Mouse (Mus musculus) heart, embryonic 13.5 days (tissue): ENCODE measurements around the gene Agmo. TPM values are rescaled to one million over a fixed set of nuclear protein-coding genes. Genes with fewer than 3 reads are reported as not detected.

Experiments
- ATAC-seq: fragments of 200-750 bp; cut with Nextera tagmentation; 2 replicates; pipeline ENCODE4 v1.8.0; 2017; ENCODE audit warnings: moderate TSS enrichment; ENCODE audit not compliant: insufficient number of reproducible peaks, low FRiP score, low TSS enrichment; ENCODE audit errors: extremely low read depth
- H3K27ac ChIP-seq: fragments of 300-500 bp; sonication (generic); replicated peaks from 2 replicates; pipeline ENCODE4 v1.5.1; 2015; ENCODE audit warnings: moderate library complexity, mild to moderate bottlenecking, inconsistent platforms
- H3K27me3 ChIP-seq: fragments of 300-500 bp; sonication (generic); replicated peaks from 2 replicates; pipeline ENCODE4 v1.6.1; 2015; ENCODE audit warnings: mild to moderate bottlenecking, inconsistent platforms
- H3K36me3 ChIP-seq: fragments of 300-500 bp; sonication (generic); 2 replicates; pipeline ENCODE4 v1.6.1; 2015; ENCODE audit warnings: mild to moderate bottlenecking, inconsistent platforms
- H3K4me1 ChIP-seq: fragments of 300-500 bp; sonication (generic); 2 replicates; pipeline ENCODE4 v1.6.1; 2015; ENCODE audit warnings: inconsistent platforms
- H3K4me2 ChIP-seq: fragments of 300-500 bp; sonication (generic); 2 replicates; pipeline ENCODE4 v1.6.1; 2015; ENCODE audit warnings: inconsistent platforms, mild to moderate bottlenecking, moderate library complexity
- H3K4me3 ChIP-seq: fragments of 300-500 bp; sonication (generic); 2 replicates; pipeline ENCODE4 v1.5.1; 2015; ENCODE audit warnings: moderate library complexity, mild to moderate bottlenecking, inconsistent platforms
- H3K9ac ChIP-seq: fragments of 300-500 bp; sonication (generic); 2 replicates; pipeline ENCODE4 v1.6.1; 2015; ENCODE audit warnings: inconsistent platforms, mild to moderate bottlenecking, moderate library complexity
- H3K9me3 ChIP-seq: fragments of 300-500 bp; sonication (generic); 2 replicates; pipeline ENCODE4 v1.6.1; 2016; ENCODE audit warnings: inconsistent platforms
- WGBS: fragments of 180-500 bp; shearing (Covaris S2); methylation state at CpG from one replicate; pipeline ENCODE4 v1.1.7; 2015; ENCODE audit warnings: mixed read lengths; 5-methylcytosine and 5-hydroxymethylcytosine counted together
- polyA plus RNA-seq: library from polyadenylated mRNA; unstranded; fragments of >200 nt; fragmentation: Nextera tagmentation; extraction: Ambion mirVana; gene quantifications from 2 replicates; pipeline ENCODE4 v1.2.1, GENCODE M21; 2015

Gene Agmo
- 0.37 and 0.47 TPM in 2 replicates for polyA plus RNA-seq

GRCm38 (mm10) chr12:37241566-37242021, at the start of gene Agmo:
Gene Agmo (plus strand): TSS chr12:37241641.
- Histone ChIP-seq H3K36me3 (no peaks in the 10 kb centered on the region), H3K4me3 (no peak within 1 kb of the TSS), H3K9me3 (no peaks in the 10 kb centered on the region), H3K27me3 (no peaks in the 10 kb centered on the region), H3K9ac (no peak within 1 kb of the TSS), H3K4me1 (0 out of 2 replicates have a peak, but pooled peaks cover 3% of the 10 kb centered on the region), H3K27ac (no peak within 1 kb of the TSS), H3K4me2 (no peak within 1 kb of the TSS; the same call in 1 of the 2 replicates)
- no peak for ATAC-seq
- 46% methylated on average over 4 of the region's 4 CpGs for WGBS

- Histone ChIP-seq H3K9me3 (no peaks in the 10 kb centered on the region), H3K9ac (no peak overlapping the region), H3K27ac (no peak overlapping the region), H3K36me3 (no peaks in the 10 kb centered on the region), H3K4me2 (no peak overlapping the region), H3K4me1 (0 out of 2 replicates have a peak, but pooled peaks cover 4% of the 10 kb centered on the region), H3K4me3 (no peak overlapping the region), H3K27me3 (no peaks in the 10 kb centered on the region)
- 53% methylated on average over 1 of the region's 1 CpGs for WGBS
- no peak for ATAC-seq
Observed at GRCm38 (mm10) chr12:37231119-37231518, 10.3 kb upstream of the Agmo start.

GRCm38 (mm10) chr12:37240975-37241565, 371 bp upstream of the Agmo start:
- no peaks in the 10 kb centered on the region for H3K9me3 ChIP-seq
- H3K27me3 ChIP-seq = no peaks in the 10 kb centered on the region
- WGBS = 63% methylated on average over 5 of the region's 5 CpGs
- no peak for ATAC-seq
- no peak overlapping the region for H3K27ac ChIP-seq
- H3K9ac ChIP-seq = no peak overlapping the region
- no peaks in the 10 kb centered on the region for H3K36me3 ChIP-seq
- no peak overlapping the region for H3K4me2 ChIP-seq
- no peak overlapping the region for H3K4me3 ChIP-seq
- H3K4me1 ChIP-seq = 0 out of 2 replicates have a peak, but pooled peaks cover 3% of the 10 kb centered on the region

GRCm38 (mm10) chr12:37242484-37242883, 1.0 kb downstream of the Agmo start:
- no peak overlapping the region for H3K4me2 ChIP-seq
- H3K9ac ChIP-seq = no peak overlapping the region
- no peaks in the 10 kb centered on the region for H3K27me3 ChIP-seq
- H3K36me3 ChIP-seq = no peaks in the 10 kb centered on the region
- 0 out of 2 replicates have a peak, but pooled peaks cover 3% of the 10 kb centered on the region for H3K4me1 ChIP-seq
- H3K9me3 ChIP-seq = no peaks in the 10 kb centered on the region
- no peak overlapping the region for H3K4me3 ChIP-seq
- no peak overlapping the region for H3K27ac ChIP-seq
- WGBS = 65% methylated on average over 3 of the region's 3 CpGs
- no peak for ATAC-seq

GRCm38 (mm10) chr12:37244876-37245275, 3.4 kb downstream of the Agmo start:
- 56% methylated on average over 1 of the region's 1 CpGs for WGBS
- no peak overlapping the region for H3K27ac ChIP-seq
- no peak for ATAC-seq

GRCm38 (mm10) chr12:37251688-37252087, 10.2 kb downstream of the Agmo start:
- no peak overlapping the region for H3K4me2 ChIP-seq
- no peak overlapping the region for H3K9ac ChIP-seq
- no peaks in the 10 kb centered on the region for H3K4me1 ChIP-seq
- H3K36me3 ChIP-seq = no peaks in the 10 kb centered on the region
- H3K27me3 ChIP-seq = no peaks in the 10 kb centered on the region
- WGBS = 84% methylated on average over 5 of the region's 5 CpGs
- no peak for ATAC-seq
- no peaks in the 10 kb centered on the region for H3K9me3 ChIP-seq
- H3K27ac ChIP-seq = no peak overlapping the region
- H3K4me3 ChIP-seq = no peak overlapping the region

More at GRCm38 (mm10) chr12:37244876-37245275, 3.4 kb downstream of the Agmo start:
- no peaks in the 10 kb centered on the region for H3K9me3 ChIP-seq
- H3K4me3 ChIP-seq = no peak overlapping the region
- no peak overlapping the region for H3K4me2 ChIP-seq
- no peaks in the 10 kb centered on the region for H3K36me3 ChIP-seq
- no peaks in the 10 kb centered on the region for H3K27me3 ChIP-seq
- no peaks in the 10 kb centered on the region for H3K4me1 ChIP-seq
- no peak overlapping the region for H3K9ac ChIP-seq

- Histone ChIP-seq H3K9ac (no peak overlapping the region), H3K4me2 (no peak overlapping the region), H3K4me3 (no peak overlapping the region), H3K27me3 (no peaks in the 10 kb centered on the region), H3K36me3 (no peaks in the 10 kb centered on the region), H3K4me1 (no peaks in the 10 kb centered on the region), H3K27ac (no peak overlapping the region), H3K9me3 (no peaks in the 10 kb centered on the region)
- WGBS = 52% methylated on average over 2 of the region's 2 CpGs
- ATAC-seq = no peak
Observed at GRCm38 (mm10) chr12:37257099-37257498, 15.7 kb downstream of the Agmo start.

GRCm38 (mm10) chr12:37259771-37260528, 18.5 kb downstream of the Agmo start:
- H3K4me1 ChIP-seq = no peaks in the 10 kb centered on the region; the same call in 1 of the 2 replicates
- H3K27ac ChIP-seq = no peak overlapping the region
- no peaks in the 10 kb centered on the region for H3K27me3 ChIP-seq
- H3K4me2 ChIP-seq = no peak overlapping the region
- no peak overlapping the region for H3K4me3 ChIP-seq
- no peaks in the 10 kb centered on the region for H3K9me3 ChIP-seq
- H3K36me3 ChIP-seq = no peaks in the 10 kb centered on the region
- ATAC-seq = no peak
- no peak overlapping the region for H3K9ac ChIP-seq

GRCm38 (mm10) chr12:37263685-37264084, 22.2 kb downstream of the Agmo start:
- H3K4me1 ChIP-seq = no peaks in the 10 kb centered on the region; the same call in 1 of the 2 replicates
- no peak overlapping the region for H3K4me3 ChIP-seq
- no peak for ATAC-seq
- H3K9ac ChIP-seq = no peak overlapping the region
- H3K4me2 ChIP-seq = no peak overlapping the region
- H3K9me3 ChIP-seq = no peaks in the 10 kb centered on the region
- no peaks in the 10 kb centered on the region for H3K36me3 ChIP-seq
- WGBS = 78% methylated on average over 3 of the region's 3 CpGs
- H3K27ac ChIP-seq = no peak overlapping the region
- no peaks in the 10 kb centered on the region for H3K27me3 ChIP-seq

- no peak overlapping the region for H3K4me2 ChIP-seq
- WGBS = 34% methylated on average over 6 of the region's 6 CpGs
- no peaks in the 10 kb centered on the region; the same call in 1 of the 2 replicates for H3K4me1 ChIP-seq
- no peak overlapping the region for H3K4me3 ChIP-seq
- no peak for ATAC-seq
- no peak overlapping the region for H3K9ac ChIP-seq
- H3K27ac ChIP-seq = no peak overlapping the region
- no peaks in the 10 kb centered on the region for H3K27me3 ChIP-seq
- no peaks in the 10 kb centered on the region for H3K9me3 ChIP-seq
- no peaks in the 10 kb centered on the region for H3K36me3 ChIP-seq
Observed at GRCm38 (mm10) chr12:37268636-37269152, 27.3 kb downstream of the Agmo start.

- Histone ChIP-seq H3K27me3 (no peaks in the 10 kb centered on the region), H3K4me2 (no peak overlapping the region), H3K4me1 (no peaks in the 10 kb centered on the region), H3K9ac (no peak overlapping the region), H3K4me3 (no peak overlapping the region), H3K9me3 (no peaks in the 10 kb centered on the region), H3K27ac (no peak overlapping the region), H3K36me3 (no peaks in the 10 kb centered on the region)
- 71% methylated on average over 3 of the region's 3 CpGs for WGBS
- no peak for ATAC-seq
Observed at GRCm38 (mm10) chr12:37272660-37273059, 31.2 kb downstream of the Agmo start.
